Mouse (Mus musculus): Measurements from ENCODE around the gene Adra1d.

The Adra1d gene

GRCm38 (mm10) chr2:131538341-131538740, 23.7 kb downstream of the Adra1d start:
- no peak for DNase-seq

GRCm38 (mm10) chr2:131535168-131535567, 26.9 kb downstream of the Adra1d start:
- no peak for DNase-seq

DNA sequence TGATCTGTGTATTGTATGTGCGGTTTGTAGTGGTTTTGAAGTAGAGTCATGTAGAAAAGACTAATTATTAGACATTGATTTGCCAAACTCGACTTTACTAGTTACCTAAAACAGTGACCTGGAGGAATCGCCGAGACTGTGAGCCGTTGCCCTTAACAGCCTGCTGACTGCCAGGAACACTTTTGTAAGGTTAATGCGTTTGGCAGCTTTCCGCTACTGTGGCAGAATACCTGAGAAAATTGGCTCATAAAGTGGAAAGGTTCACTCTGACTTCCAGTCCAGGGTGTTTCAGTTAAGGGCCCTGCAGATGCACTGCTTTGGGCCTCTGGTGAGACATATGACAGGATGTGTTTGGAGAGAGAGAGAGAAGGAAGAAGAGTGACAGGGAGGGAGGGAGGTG, 30.8 kb downstream of the Adra1d start:
- DNase-seq: no peak

DNA sequence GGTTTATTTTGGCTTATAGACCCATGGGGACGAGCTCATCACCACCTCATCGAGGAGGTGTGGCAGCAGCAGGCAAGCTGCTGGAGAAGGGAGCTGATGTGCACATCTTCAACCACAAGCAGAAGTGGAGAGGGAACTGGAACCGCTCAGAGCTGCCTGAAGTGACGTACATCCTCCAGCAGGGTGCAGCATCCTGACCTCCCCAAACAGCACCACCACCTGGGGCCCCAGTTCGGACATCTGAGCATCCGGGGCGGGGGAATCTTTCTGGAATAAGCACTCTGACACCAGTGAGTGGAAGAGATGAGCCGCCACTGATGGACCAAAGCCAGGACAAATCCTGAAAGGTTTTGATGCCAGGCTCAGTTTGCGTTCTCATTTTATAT, 31.5 kb downstream of the Adra1d start:
- DNase-seq: no peak

DNA sequence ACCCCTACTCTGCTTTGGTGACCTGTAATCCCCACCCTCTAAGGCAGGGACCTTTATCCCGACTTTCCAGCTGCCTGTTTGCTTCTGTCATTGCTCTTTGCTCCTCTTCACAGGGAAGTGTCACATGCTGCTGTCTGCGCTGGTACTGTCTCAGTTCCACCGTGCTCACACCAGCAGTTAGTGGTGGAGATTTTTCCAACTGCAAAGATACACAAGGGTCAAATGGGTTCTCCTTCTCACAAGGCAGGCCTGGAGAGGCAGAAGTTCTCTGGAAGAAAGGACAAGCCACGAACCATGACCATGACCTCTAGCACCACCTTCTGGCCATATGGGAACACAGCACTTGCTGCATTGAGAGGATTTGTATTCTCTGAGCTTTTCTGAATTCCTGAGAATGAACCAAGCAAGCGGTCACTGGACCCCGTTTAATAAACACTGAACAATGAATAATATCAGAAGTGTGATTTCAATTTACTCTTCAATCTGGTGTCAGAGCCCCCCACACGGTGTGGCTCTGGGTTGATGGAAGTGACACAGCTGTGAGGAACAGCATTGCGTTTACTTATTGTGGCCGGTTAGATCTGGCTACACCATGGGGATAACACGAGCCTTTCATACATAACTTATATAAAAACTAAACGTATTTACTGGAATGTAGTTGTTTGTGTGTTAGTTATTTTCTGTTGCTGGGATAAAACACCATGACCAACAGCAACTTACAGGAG, 32.0 kb downstream of the Adra1d start:
- DNase-seq: peak; percentile 66

DNA sequence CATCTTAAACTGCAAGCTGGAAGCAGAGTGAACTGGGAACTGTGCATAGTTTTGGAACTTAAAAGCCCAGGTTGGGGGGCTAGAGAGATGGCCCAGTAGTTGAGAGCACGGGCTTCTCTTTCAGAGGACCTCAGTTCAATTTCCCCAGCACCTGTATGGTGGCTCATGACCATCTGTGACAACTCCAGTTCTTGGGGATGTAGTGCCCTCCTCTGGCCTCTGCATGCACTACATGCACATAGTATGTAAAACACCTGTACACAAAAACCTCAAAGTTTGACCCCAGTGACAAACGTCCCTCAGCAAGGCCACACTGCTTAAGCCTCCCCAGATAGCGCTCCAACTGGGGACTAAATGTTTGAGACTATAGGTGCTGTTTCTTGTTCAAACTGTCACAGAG, 35.0 kb downstream of the Adra1d start:
- DNase-seq: no peak

DNA sequence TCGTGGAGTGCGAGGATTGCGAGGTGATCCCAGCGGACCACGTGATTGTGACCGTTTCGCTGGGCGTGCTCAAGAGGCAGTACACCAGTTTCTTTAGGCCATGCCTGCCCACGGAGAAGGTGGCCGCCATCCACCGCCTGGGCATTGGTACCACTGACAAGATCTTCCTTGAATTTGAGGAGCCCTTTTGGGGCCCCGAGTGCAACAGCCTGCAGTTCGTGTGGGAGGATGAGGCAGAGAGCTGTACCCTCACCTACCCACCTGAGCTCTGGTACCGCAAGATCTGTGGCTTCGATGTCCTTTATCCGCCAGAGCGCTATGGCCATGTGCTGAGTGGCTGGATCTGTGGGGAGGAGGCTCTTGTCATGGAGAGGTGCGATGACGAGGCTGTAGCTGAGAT, 41.3 kb downstream of the Adra1d start:
- DNase-seq: no peak

GRCm38 (mm10) chr2:131518790-131519189, 43.3 kb downstream of the Adra1d start:
- DNase-seq: no peak

DNA sequence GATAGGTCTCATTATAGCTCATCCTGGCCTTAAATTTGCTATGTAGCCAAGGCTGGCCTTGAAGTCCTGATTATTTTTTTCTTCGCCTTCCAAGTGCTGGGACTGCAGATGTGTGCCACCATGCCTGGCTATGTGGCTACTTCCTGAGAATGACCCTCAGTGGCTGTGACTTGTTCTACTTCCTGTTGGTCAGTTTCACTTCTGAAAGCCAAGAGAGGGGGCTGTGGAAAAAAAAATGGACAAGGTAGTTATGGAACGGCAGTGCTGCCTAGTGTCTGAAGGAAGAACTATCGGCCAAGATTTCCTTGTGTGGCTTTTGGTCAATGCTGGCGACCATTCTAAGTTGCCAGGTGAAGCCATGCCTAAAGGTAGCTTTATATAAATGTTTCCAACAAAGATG, 44.5 kb downstream of the Adra1d start:
- peak; percentile 62 for DNase-seq

GRCm38 (mm10) chr2:131514055-131514621, 47.9 kb downstream of the Adra1d start:
- DNase-seq: no peak

DNA sequence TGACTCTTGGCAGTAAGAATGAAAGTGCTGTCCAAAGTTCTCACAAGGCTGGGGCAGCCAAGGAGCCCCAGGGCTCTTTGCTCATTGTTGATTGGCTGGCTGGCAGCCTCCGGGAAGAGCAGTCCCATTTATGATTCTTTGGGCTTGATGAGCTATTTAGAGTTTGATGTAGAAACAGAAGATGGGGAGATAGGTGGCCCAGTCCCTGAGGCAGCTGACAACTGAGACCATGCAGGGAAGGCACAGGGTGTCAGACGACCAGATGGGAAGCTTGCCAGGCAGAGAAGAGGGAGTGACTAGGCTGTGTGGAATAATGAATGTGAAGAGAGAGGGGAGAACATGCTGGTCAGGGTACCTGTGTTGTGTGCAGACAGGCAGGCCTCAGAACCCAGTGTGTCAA, 48.6 kb downstream of the Adra1d start:
- DNase-seq: no peak

DNA sequence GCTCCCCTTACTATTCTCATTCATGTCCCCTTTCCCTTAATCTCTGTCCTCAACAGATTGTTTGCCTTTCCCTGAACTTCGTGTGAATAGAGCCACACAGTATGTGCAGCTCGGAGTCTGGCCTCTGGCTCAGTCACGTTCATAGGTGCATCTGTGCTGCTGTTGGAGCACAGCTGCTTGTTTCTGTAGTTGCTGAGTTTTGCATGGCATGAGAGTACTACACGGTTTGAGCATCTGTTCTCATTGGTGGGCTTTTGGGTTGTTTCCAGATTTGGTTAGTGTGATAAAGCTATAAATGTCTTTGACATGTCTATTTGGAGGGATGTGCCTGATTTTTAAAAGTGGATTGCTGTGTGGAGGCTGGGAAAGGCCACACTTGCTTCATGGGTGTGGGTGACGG, 51.6 kb downstream of the Adra1d start:
- DNase-seq: no peak

DNA sequence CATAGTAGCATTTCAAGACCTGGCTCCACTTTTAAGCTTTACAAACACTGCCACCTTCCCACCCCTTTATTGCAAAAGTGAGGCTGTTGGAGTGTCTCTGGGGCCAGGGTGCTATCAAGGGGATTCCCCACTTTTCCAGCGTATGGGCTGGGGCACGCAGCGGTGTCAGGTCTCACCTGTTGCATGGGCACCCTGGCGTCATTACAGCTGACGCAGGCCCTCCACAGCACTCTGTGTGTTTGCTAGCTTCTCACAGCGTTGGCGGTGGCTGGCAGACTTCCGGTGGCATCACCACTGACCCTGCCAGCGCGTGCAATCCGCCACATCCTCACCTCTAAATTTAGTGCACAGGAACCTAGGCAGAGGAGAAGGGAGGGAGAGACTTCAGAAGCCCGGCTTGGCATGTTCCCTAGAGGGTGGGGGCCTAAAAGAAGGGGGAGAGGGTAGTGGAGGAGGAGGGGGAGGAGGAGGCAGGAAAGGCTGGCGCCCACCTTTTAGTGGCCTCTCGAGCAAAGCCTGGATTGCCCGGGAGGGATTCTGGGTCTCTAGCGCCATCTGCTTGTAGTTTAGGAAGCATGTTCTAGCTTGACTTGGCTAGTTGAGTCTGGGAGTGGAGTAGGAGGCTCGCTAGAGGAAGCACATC, 52.3 kb downstream of the Adra1d start:
- peak; percentile 86 for DNase-seq

GRCm38 (mm10) chr2:131508501-131508900, 53.6 kb downstream of the Adra1d start:
- peak; percentile 80 for DNase-seq

- DNase-seq: no peak
Measured at GRCm38 (mm10) chr2:131506358-131506757, 55.7 kb downstream of the Adra1d start.

- no peak for DNase-seq
Measured at GRCm38 (mm10) chr2:131505431-131505830, 56.7 kb downstream of the Adra1d start.

- DNase-seq: no peak
Measured at GRCm38 (mm10) chr2:131502561-131502960, 59.5 kb downstream of the Adra1d start.

- DNase-seq: no peak
Measured at GRCm38 (mm10) chr2:131501886-131502285, 60.2 kb downstream of the Adra1d start.

- DNase-seq: no peak
Measured at GRCm38 (mm10) chr2:131499290-131499845, 62.7 kb downstream of the Adra1d start.

GRCm38 (mm10) chr2:131498219-131498618, 63.9 kb downstream of the Adra1d start:
- no peak for DNase-seq

- no peak for DNase-seq
Measured at GRCm38 (mm10) chr2:131497224-131497856, 64.7 kb downstream of the Adra1d start.

DNA sequence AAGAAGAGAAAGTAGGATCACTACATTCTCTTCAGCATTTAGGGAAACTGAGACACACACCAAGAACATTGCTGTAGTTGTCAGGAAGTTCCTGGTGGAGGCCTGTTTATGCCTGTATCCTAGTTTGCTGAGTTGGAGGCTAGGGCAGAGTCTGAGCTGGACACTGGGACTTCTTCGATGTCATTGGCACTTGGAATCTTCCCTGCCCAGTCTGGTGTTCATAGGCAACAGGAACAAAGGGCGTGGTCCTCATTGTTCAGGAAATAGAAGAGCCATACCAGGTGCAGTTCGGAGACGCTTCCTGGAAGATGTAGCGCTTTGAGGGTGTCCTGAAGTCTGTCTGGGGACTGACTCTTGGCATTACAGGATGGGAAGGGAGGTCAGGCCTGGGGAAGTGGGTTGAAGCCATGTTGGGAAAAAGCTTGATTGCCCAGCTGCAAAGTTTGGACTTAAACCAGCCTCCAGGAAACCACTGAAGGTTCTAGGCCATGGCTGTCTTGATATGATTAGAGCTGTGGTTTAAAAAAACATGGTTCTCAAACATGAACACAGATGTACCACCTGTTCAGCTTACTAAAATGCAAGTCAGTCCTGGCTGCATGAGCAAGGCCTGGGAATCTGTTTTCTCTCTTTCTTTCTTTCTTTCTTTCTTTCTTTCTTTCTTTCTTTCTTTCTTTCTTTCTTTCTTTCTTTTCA, 65.8 kb downstream of the Adra1d start:
- DNase-seq: no peak
